Mouse (Mus musculus) CH12F3 (cell line): ENCODE measurements around the gene Grik3.
"Not testable (repeated sequence)": the region's sequence is repeated elsewhere in the genome, so short reads cannot be mapped to it uniquely, and the experiment has no call there.

Experiments used
- in situ Hi-C: fragments of 300-500 bp; cut with MboI; formaldehyde crosslinking; loops from 2 replicates; pipeline ENCODE4 v1.14.3; 2020; ENCODE audit warnings: low sequenced_read_pairs

The Grik3 gene

DNA sequence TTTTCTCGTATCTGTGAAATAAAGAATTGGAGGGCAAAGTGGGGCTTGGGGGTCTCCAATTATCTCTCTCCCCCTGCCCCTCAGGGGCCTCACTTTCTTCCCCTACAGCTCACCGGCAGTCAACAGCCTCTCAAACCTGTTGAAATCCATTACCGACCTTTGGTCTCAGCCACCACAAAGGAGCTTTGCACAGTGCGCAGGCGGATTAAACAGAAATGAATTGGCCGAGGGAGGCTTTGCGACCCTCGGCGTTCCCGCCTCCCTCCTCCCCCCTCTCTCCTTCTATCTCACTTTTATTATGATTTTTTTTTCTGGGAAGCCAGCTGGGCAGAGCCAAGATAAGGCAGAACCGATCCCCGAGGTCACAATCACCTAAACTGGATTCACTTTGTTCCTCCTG lies 97.1 kb downstream of the Grik3 start:
- in situ Hi-C loops: no loop called here

DNA sequence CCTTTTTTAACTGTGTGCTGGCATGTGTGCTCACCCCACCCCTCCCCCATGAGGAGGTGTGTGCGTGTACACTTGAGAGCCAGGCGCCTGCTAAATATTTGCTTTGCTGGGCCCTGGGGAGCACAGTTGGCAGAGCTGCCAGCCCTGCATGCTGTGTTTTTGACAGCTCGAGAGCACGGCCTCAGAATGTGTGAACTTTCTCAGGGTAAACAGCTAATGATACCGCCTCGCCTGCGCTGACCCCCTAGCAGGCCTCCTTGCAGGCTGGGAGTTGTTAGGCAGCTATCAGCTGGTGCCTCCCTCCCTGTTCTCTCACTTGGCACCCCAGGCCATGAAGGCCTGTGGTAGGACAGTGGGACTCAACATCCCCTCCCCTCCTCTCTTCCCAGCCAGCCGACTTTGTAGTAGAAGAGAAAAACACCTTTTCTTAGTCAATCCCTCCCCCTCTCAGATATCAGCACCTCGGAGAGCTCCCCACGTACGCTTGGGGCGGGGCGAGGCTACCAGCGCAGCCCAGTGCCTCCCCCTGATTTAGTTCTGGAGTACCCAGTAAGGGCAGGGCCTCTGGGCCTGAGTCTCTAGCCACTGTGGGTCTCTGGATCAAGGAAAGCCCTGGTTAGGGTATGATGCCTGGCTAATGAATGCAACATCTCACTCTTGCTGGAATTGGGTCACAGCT lies 99.9 kb downstream of the Grik3 start:
- in situ Hi-C loops: no loop called here

- in situ Hi-C loops: no loop called here
These were observed 102.2 kb downstream of the Grik3 start for GRCm38 (mm10) chr4:125592663-125593062.

DNA sequence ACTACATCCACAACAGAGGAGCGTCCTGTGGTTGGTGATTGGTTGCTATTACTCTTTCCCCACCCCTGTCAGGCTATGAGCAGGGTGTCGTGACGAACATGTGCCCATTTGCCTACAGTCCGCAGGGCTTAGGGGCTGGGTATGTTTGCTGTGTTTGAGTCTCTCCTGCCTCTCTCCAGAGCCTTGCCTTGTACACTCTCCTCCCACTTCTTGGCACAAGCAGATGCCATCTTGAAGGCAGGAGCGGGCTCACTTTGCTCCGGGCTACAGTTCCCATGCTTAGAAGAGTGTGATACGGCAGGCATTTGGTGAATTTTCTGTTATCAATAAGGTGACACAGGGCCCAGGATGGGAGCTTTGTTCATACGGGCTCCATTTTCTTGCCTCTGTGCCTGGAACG lies 104.5 kb downstream of the Grik3 start:
- in situ Hi-C loops: no loop called here

GRCm38 (mm10) chr4:125598677-125599076 lies 108.2 kb downstream of the Grik3 start:
- in situ Hi-C loops: no loop called here

DNA sequence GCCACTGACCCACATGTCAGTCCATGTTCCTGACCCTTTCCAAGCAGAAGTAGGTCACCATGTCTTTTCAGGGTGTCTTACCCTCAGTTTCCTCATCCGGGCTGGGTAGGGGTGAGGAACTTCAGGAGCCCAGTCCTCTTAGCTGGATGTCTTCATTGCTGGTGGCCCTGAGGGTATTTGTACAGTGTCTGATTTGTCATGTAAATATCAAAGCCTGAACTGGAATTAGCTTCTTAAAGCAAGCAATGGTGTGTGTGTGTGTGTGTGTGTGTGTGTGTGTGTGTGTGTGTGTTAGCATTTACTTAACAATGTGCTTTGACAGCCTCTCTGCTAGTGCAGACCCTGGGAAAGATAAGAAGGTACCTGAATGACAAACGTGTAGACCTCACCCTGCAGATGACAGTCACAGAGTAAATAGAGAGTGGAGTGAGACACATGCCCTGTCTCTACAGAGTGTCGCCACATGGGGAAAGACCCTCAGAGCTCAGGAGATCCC lies 109.1 kb downstream of the Grik3 start:
- in situ Hi-C loops: no loop called here

GRCm38 (mm10) chr4:125600642-125601041 lies 110.1 kb downstream of the Grik3 start:
- in situ Hi-C loops: no loop called here

DNA sequence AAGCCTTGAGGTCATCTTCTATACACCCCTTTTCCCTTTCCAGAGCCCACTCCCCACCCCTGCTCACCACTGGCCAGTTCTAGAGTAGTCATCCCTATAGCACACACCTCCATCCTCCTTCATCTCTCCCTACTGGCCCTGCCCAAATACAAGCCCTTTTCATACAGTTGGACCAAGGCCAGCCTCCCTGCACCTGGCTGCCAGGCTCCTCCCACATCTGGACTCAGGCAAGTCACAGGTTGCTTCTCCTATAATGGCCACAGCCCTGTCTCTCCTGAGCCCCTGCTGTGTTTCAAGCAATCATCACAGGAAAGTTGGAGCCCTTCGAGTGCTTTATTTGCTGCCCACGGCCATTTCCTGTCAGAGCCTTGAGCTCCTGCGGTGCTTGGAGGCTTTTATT lies 110.8 kb downstream of the Grik3 start:
- in situ Hi-C loops: no loop called here

- in situ Hi-C loops: no loop called here
These were observed 114.0 kb downstream of the Grik3 start for GRCm38 (mm10) chr4:125604494-125604893.

DNA sequence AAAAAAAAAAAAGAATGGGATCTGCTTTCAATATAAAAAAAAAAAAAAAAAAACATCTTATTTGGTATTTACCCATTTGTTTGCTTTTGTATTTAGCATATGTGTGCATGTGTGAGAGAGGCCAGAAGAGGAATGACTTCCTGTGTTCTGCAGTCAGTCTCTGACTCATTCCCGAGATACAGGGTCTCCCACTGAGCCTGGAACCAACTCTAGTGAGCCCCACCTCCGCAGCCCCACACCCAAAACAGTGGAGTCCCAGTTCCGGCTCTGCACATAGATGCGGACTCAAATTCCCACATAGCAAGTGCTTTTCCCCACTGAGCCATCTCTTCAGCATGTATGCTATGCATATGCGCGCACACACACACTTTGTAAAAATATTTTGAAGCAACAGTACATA lies 115.6 kb downstream of the Grik3 start:
- in situ Hi-C loops: no loop called here

GRCm38 (mm10) chr4:125607397-125608042 lies 117.0 kb downstream of the Grik3 start:
- in situ Hi-C loops: no loop called here

GRCm38 (mm10) chr4:125608896-125609295 lies 118.4 kb downstream of the Grik3 start:
- in situ Hi-C loops: not testable (repeated sequence)

GRCm38 (mm10) chr4:125609320-125610306 lies 119.1 kb downstream of the Grik3 start:
- in situ Hi-C loops: no loop called here

DNA sequence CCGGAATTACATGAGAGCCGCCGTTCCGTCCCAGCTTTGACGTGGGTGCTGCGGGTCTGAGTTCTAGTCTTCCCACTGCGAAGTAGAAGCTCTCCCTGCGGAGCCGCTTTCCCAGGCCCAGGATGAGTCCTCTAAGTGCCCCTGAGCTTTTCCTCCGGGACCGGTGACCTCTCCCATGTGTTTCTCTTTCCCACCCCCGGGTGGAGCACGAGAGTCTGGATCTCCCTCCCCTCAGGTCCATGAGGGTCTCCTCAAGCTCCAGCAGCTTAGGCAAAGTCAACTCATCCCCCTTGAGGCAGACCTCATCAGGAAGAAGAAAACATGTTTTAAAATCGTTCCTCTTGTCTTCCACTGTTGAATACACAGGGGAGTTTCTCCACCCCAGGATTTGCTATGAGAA lies 127.4 kb downstream of the Grik3 start:
- in situ Hi-C loops: no loop called here

- in situ Hi-C loops: no loop called here
These were observed 128.2 kb downstream of the Grik3 start for GRCm38 (mm10) chr4:125618524-125619320.

DNA sequence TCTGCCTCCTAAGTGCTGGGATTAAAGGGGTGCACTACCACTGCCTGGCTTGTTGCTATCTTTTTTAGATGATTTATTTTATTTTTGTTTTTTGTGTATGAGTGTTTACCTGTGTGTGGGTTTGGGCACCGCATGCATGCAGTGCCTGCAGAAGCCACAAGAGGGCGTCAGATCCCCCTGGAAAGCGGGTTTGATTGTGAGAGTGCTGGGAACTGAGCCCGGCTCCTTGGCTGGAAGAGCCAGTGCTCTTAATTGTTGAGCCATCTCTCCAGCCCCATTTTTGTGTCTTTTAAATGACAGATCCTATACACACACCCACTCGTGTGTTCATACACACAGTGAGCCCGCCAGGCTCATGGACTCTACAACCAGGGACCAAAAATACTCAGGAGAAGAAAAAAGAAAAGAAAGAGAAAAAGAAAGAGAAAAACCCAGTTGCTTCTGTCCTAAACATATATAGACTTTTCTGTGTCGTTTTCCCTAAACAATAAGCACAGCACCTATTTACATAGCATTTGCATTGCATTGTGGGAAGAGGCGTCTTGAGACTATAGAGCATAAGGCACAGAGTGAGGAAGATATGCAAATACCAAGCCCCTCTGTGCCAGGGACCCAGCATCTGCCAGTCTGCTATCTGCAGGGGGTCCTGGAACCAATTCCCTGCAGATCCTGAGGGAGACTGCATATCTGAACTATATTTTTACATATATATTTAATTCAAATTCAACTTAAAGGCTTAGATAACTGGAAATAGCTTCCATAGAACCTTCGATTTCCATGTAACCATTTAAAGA lies 134.6 kb downstream of the Grik3 start:
- in situ Hi-C loops: no loop called here

DNA sequence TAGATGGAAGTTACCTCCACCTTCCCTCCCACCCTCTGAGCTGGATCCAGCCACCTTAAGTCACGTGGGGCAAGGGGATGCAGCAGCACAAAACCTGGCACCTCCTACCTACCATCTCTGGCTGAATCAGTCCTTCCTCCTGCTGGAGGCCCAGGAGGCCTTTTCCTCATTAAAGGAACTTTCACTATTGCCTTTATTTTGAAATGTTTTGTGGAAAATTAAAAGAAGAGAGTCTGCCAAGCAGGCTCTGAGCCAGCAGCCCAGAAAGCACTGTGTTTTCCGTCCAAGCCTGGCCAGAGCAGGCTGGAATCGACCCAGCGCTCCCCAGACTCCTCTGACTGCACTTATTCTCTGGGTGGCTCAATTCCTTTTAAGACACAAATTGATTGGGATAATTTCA lies 139.0 kb downstream of the Grik3 start:
- in situ Hi-C loops: no loop called here

DNA sequence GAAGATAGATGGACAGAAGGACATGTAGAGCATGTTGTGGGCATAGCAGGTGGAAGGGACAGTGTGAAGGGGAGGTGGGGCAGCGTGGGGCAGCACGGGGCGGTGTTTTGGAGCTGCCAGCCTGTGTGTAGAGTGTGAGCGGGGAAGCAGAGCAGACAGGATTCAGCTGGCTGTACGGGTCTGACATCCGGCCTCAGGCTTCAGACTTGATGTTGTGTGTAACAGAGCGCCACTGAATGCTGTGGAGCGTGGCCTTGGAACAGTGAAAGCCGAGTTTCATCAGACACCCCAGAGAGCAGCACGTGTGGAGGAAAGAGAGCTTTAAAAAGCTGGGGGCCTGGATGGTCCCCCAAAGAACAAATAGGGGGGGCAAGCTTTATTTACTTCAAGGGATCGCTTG lies 144.5 kb downstream of the Grik3 start:
- in situ Hi-C loops: no loop called here

GRCm38 (mm10) chr4:125636616-125637304 lies 146.3 kb downstream of the Grik3 start:
- in situ Hi-C loops: no loop called here
